Mouse (Mus musculus) hindbrain, embryonic 16.5 days (tissue): ENCODE results near the gene Tcp11. TPM values are rescaled to one million over a fixed set of nuclear protein-coding genes. Genes with fewer than 3 reads are reported as not detected.

Source experiments
- ATAC-seq: fragments of 200-750 bp; cut with Nextera tagmentation; 2 replicates; pipeline ENCODE4 v1.8.0; 2017; ENCODE audit warnings: moderate TSS enrichment, moderate library complexity
- H3K27ac ChIP-seq: fragments of 300-500 bp; sonication (generic); 2 replicates; pipeline ENCODE4 v1.5.1; 2014; ENCODE audit warnings: low read depth, mild to moderate bottlenecking, control low read depth, low read length, moderate library complexity
- H3K27me3 ChIP-seq: fragments of 300-500 bp; sonication (generic); replicated peaks from 2 replicates; pipeline ENCODE4 v1.6.1; 2014; ENCODE audit warnings: low read length; ENCODE audit not compliant: control insufficient read depth, insufficient read depth
- H3K36me3 ChIP-seq: fragments of 300-500 bp; sonication (generic); 2 replicates; pipeline ENCODE4 v1.6.1; 2014; ENCODE audit warnings: mild to moderate bottlenecking, low read length, moderate library complexity, mixed read lengths; ENCODE audit not compliant: control insufficient read depth, insufficient read depth
- H3K4me1 ChIP-seq: fragments of 300-500 bp; sonication (generic); 2 replicates; pipeline ENCODE4 v1.6.1; 2014; ENCODE audit warnings: low read depth, low read length; ENCODE audit not compliant: control insufficient read depth, insufficient read depth
- H3K4me2 ChIP-seq: fragments of 300-500 bp; sonication (generic); 2 replicates; pipeline ENCODE4 v1.6.1; 2014; ENCODE audit warnings: mild to moderate bottlenecking, low read length, control low read depth, moderate library complexity
- H3K4me3 ChIP-seq: fragments of 300-500 bp; sonication (generic); 2 replicates; pipeline ENCODE4 v1.5.1; 2014; ENCODE audit warnings: mild to moderate bottlenecking, low read length, control low read depth, moderate library complexity
- H3K9ac ChIP-seq: fragments of 300-500 bp; sonication (generic); 2 replicates; pipeline ENCODE4 v1.6.1; 2014; ENCODE audit warnings: low read depth, mild to moderate bottlenecking, control low read depth, low read length, moderate library complexity
- H3K9me3 ChIP-seq: fragments of 300-500 bp; sonication (generic); 2 replicates; pipeline ENCODE4 v1.6.1; 2014; ENCODE audit warnings: mild to moderate bottlenecking, low read length, moderate library complexity; ENCODE audit not compliant: control insufficient read depth
- WGBS: fragments of 180-500 bp; shearing (Covaris S2); extraction: QIAGEN DNeasy Blood & Tissue Kit; methylation state at CpG from one replicate; pipeline ENCODE4 v1.1.7; 2014; 5-methylcytosine and 5-hydroxymethylcytosine counted together
- polyA plus RNA-seq: library from polyadenylated mRNA; unstranded; fragments of >200 nt; fragmentation: Nextera tagmentation; extraction: Ambion mirVana; gene quantifications from 2 replicates; pipeline ENCODE4 v1.2.1, GENCODE M21; 2015

Gene Tcp11
- polyA plus RNA-seq, 1 experiment from 2014 or later, result 1.6 TPM

DNA sequence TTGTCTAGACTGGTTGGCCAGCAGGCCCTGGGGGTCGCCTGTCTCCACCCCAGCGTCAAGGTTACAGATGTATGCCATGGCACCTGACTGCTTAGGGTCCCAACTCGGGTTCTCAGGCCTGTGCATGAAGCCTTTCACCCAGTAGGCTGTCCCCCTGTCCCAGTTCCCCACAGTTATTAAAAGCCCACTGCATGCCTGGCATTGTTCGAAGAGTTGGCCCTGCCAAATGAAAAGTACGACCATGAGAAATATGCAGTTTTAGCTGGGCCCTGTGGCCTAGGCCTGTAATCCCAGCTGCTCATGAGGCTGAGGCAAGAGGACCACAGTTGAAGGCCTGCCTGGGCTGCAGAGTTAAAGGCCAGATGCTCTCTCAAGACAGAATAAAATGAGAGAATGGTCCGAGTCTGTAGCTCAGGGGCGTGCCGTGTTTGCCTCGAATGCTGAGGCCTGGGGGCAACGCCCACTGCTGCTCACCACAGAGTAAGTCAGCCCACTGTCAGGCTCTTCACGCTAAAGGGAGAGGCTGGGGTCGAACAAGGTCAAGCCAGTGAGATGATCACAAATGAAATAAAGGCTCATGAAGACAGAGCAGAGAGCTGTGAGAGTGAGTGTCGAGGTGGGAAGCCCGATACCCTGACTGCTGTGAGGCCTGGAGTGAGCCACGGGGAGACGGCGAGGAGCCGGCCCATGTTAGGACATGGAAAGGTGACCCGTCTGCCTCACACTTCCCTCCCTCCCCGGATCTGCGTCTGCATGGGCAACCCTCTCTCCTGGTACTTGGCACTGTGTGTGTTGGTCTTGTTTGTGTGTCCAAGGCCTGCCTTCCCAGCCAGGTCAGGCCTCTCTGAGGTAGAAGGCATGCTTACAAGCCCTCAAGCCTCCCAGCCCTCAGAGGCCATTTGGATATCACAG is 60.4 kb downstream of the Tcp11 start:
- no peak overlapping the region for H3K9ac ChIP-seq
- H3K9me3 ChIP-seq, result no peaks in the 10 kb centered on the region
- H3K4me3 ChIP-seq, result no peak overlapping the region
- H3K36me3 ChIP-seq, result no peaks in the 10 kb centered on the region
- H3K27me3 ChIP-seq, result no peaks in the 10 kb centered on the region
- no peak for ATAC-seq
- peaks cover 21% of the 10 kb centered on the region for H3K4me1 ChIP-seq
- no peak overlapping the region for H3K27ac ChIP-seq
- 71% methylated on average over 21 of the region's 21 CpGs for WGBS
- no peak overlapping the region for H3K4me2 ChIP-seq

- Histone ChIP-seq H3K9me3 (no peaks in the 10 kb centered on the region), H3K4me3 (no peak overlapping the region), H3K36me3 (no peaks in the 10 kb centered on the region), H3K4me1 (peaks cover 27% of the 10 kb centered on the region), H3K27me3 (no peaks in the 10 kb centered on the region), H3K27ac (no peak overlapping the region), H3K9ac (no peak overlapping the region), H3K4me2 (no peak overlapping the region)
- 46% methylated on average over 11 of the region's 11 CpGs for WGBS
- ATAC-seq, result no peak
Observed at GRCm38 (mm10) chr17:28018776-28019175, 61.7 kb downstream of the Tcp11 start.

- H3K4me1 ChIP-seq, result peaks cover 31% of the 10 kb centered on the region
- H3K4me3 ChIP-seq, result no peak overlapping the region
- H3K4me2 ChIP-seq, result no peak overlapping the region
- H3K9me3 ChIP-seq, result no peaks in the 10 kb centered on the region
- no peaks in the 10 kb centered on the region for H3K36me3 ChIP-seq
- no peak overlapping the region for H3K27ac ChIP-seq
- ATAC-seq, result no peak
- H3K27me3 ChIP-seq, result no peaks in the 10 kb centered on the region
- WGBS, result 53% methylated on average over 6 of the region's 6 CpGs
- no peak overlapping the region for H3K9ac ChIP-seq
Observed at GRCm38 (mm10) chr17:28018344-28018743, 62.1 kb downstream of the Tcp11 start.

Other genes starting within 250 kb of the Tcp11 start
- 198 and 207 TPM in 2 replicates for gene Snrpc, start 242.5 kb downstream of the Tcp11 start, polyA plus RNA-seq
- gene Uhrf1bp1, start 224.2 kb downstream of the Tcp11 start, polyA plus RNA-seq, result 5.3 and 6.3 TPM in 2 replicates
- 44.0 and 54.2 TPM in 2 replicates for gene Anks1, start 171.3 kb downstream of the Tcp11 start, polyA plus RNA-seq
- gene Taf11, start 170.8 kb downstream of the Tcp11 start, polyA plus RNA-seq, result 51.6 and 58.2 TPM in 2 replicates
- 3.0 and 3.6 TPM in 2 replicates for gene Scube3, start 61.5 kb upstream of the Tcp11 start, polyA plus RNA-seq
- gene Zfp523, start 96.5 kb upstream of the Tcp11 start, polyA plus RNA-seq, result 43.0 and 44.6 TPM in 2 replicates
- gene Def6, start 127.1 kb upstream of the Tcp11 start, polyA plus RNA-seq, result 5.8 and 7.0 TPM in 2 replicates
- 1.1 TPM in 2 replicates for gene Ppard, start 152.1 kb upstream of the Tcp11 start, polyA plus RNA-seq
- 25.0 and 25.7 TPM in 2 replicates for gene Fance, start 232.9 kb upstream of the Tcp11 start, polyA plus RNA-seq
- gene Rpl10a, start 247.8 kb upstream of the Tcp11 start, polyA plus RNA-seq, result 287 and 323 TPM in 2 replicates